Comparison of ENCODE assay signal across 13 mouse cellular contexts in the genomic region with DNA sequence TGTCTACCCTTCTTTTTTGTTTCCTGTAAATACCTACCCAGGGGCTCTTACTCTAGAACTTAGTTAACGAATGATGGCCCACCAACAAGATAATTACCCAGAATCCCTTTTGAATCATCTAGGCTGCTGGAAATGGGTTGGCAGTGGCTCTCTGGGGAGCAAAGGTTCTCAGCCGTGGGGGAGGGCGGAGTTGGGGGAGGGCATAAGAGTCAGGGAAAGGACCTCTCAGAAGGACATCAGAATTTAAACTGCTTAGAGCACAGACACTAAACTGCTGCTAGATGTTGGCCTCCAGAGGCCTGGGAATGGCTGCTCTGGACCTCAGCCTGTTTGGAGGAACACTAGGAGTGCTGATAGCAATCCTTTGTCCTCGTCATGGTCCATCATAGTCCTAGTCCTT.
"Had no signal": no experiment of that assay in that cellular context is flagged by ENCODE, and none has a peak within 500 bp of the region (broad histone marks: within the 10 kb centered on the region; RNA-seq: fewer than 3 reads in every experiment).

No protein-coding gene starts in this region.

- H3K27ac ChIP-seq: left cerebral cortex, adult 2 months; limb, embryonic 15.5 days; liver, embryonic 12.5 days; midbrain, embryonic 10.5 days had no signal

- ATAC-seq: intestine, embryonic 16.5 days; liver, embryonic 12.5 days; midbrain, embryonic 16.5 days had no signal

- H3K9ac ChIP-seq: limb, embryonic 15.5 days; liver, embryonic 12.5 days; lung, embryonic 14.5 days had no signal

- H3K27me3 ChIP-seq: limb, embryonic 15.5 days had no signal

- H3K4me2 ChIP-seq: limb, embryonic 15.5 days; liver, embryonic 12.5 days; lung, embryonic 14.5 days had no signal

- DNase-seq: lung, embryonic 14.5 days; lung, postnatal 10 days; lung, postnatal 4 days; right cerebral cortex, postnatal 4 days; spleen, adult 18-20 months; thymus, adult 18-20 months; thymus, postnatal 14 days had no signal

- H3K4me3 ChIP-seq: left cerebral cortex, adult 2 months; limb, embryonic 15.5 days; liver, embryonic 12.5 days; midbrain, embryonic 10.5 days had no signal

- H3K36me3 ChIP-seq: limb, embryonic 15.5 days; liver, embryonic 12.5 days had no signal

- H3K9me3 ChIP-seq: limb, embryonic 15.5 days; liver, embryonic 12.5 days; midbrain, embryonic 10.5 days had no signal
